Mouse (Mus musculus) limb, embryonic 15.5 days (tissue): ENCODE results near the gene Stag1. TPM values are rescaled to one million over a fixed set of nuclear protein-coding genes. Genes with fewer than 3 reads are reported as not detected.
"Not testable (repeated sequence)": the region's sequence is repeated elsewhere in the genome, so short reads cannot be mapped to it uniquely, and the experiment has no call there.

Experiments
- ATAC-seq: fragments of 200-750 bp; cut with Nextera tagmentation; 2 replicates; pipeline ENCODE4 v1.8.0; 2017; ENCODE audit warnings: low read depth, moderate TSS enrichment; ENCODE audit not compliant: insufficient number of reproducible peaks, low FRiP score, low TSS enrichment
- H3K27ac ChIP-seq: fragments of 300-500 bp; sonication (generic); 2 replicates; pipeline ENCODE4 v1.5.1; 2015; ENCODE audit warnings: moderate library complexity, mild to moderate bottlenecking, inconsistent platforms
- H3K27me3 ChIP-seq: fragments of 300-500 bp; sonication (generic); 2 replicates; pipeline ENCODE4 v1.6.1; 2015; ENCODE audit warnings: inconsistent platforms
- H3K36me3 ChIP-seq: fragments of 300-500 bp; sonication (generic); 2 replicates; pipeline ENCODE4 v1.6.1; 2015; ENCODE audit warnings: inconsistent platforms
- H3K4me1 ChIP-seq: fragments of 300-500 bp; sonication (generic); 2 replicates; pipeline ENCODE4 v1.6.1; 2015; ENCODE audit warnings: inconsistent platforms
- H3K4me2 ChIP-seq: fragments of 300-500 bp; sonication (generic); 2 replicates; pipeline ENCODE4 v1.6.1; 2015; ENCODE audit warnings: mild to moderate bottlenecking, inconsistent platforms
- H3K4me3 ChIP-seq: fragments of 300-500 bp; sonication (generic); 2 replicates; pipeline ENCODE4 v1.5.1; 2015; ENCODE audit warnings: mild to moderate bottlenecking, inconsistent platforms
- H3K9ac ChIP-seq: fragments of 300-500 bp; sonication (generic); 2 replicates; pipeline ENCODE4 v1.6.1; 2015; ENCODE audit warnings: inconsistent platforms
- H3K9me3 ChIP-seq: fragments of 300-500 bp; sonication (generic); 2 replicates; pipeline ENCODE4 v1.6.1; 2016; ENCODE audit warnings: inconsistent platforms
- WGBS: fragments of 180-500 bp; shearing (Covaris S2); methylation state at CpG from one replicate; pipeline ENCODE4 v1.1.7; 2015; 5-methylcytosine and 5-hydroxymethylcytosine counted together
- polyA plus RNA-seq: library from polyadenylated mRNA; unstranded; fragments of >200 nt; fragmentation: Nextera tagmentation; extraction: Ambion mirVana; gene quantifications from 2 replicates; pipeline ENCODE4 v1.2.1, GENCODE M21; 2015

Gene Stag1
- polyA plus RNA-seq, 1 experiment from 2014 or later: 46.2 TPM

DNA sequence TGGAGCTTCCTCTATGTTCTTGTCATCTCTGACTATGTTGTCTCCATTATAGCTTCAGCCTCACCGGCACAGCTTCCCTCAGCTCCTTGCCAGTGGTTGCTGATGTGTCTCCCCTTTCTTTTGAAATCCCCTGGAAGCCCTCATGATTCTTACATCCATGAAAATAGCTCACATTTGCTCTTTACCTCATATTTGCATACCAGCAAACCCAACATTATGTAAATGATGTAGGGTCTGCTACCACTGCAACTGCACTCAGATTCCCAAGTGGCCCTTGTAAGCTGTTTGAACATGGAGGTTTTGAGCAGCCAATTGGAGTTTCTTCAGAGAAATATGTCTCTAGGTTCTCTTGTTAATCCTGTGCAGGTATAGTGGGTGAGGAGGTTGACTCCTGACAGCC lies 110.0 kb downstream of the Stag1 start:
- Histone ChIP-seq H3K27me3 (no peaks in the 10 kb centered on the region), H3K4me3 (no peak overlapping the region), H3K9ac (no peak overlapping the region), H3K36me3 (no peaks in the 10 kb centered on the region; the same call in 1 of the 2 replicates), H3K27ac (no peak overlapping the region), H3K9me3 (no peaks in the 10 kb centered on the region), H3K4me2 (no peak overlapping the region), H3K4me1 (no peaks in the 10 kb centered on the region)
- WGBS: 93% methylated on average over 1 of the region's 1 CpGs
- ATAC-seq: no peak

GRCm38 (mm10) chr9:100711665-100712064 lies 114.1 kb downstream of the Stag1 start:
- Histone ChIP-seq H3K9ac (no peak overlapping the region), H3K9me3 (no peaks in the 10 kb centered on the region), H3K27me3 (no peaks in the 10 kb centered on the region), H3K4me2 (no peak overlapping the region), H3K4me3 (no peak overlapping the region), H3K4me1 (no peaks in the 10 kb centered on the region), H3K36me3 (no peaks in the 10 kb centered on the region; the same call in 1 of the 2 replicates), H3K27ac (no peak overlapping the region)
- no peak for ATAC-seq
- 50% methylated on average over 2 of the region's 2 CpGs for WGBS

DNA sequence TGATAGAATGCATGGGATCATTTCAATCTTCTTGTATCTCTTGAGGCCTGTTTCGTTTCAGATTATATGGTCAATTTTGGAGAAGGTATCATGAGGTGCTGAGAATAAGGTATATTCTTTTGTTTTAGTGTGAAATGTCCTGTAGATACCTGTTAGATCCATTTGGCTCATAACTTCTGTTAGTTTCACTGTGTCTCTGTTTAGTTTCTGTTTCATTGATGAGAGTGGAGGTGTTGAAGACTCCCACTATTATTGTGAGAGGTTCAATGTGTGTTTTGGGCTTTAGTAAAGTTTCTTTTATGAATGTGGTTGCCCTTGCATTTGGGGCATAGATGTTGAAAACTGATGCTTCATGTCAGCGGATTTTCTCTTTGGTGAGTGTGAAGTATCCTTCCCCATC lies 127.2 kb downstream of the Stag1 start:
- H3K27ac ChIP-seq, H3K4me3 ChIP-seq, ATAC-seq, H3K4me1 ChIP-seq, H3K9ac ChIP-seq, H3K9me3 ChIP-seq, H3K4me2 ChIP-seq, H3K27me3 ChIP-seq: not testable (repeated sequence)
- WGBS: 97% methylated on average over 2 of the region's 2 CpGs
- H3K36me3 ChIP-seq: peaks cover 10% of the 10 kb centered on the region; the same call in 1 of the 2 replicates

DNA sequence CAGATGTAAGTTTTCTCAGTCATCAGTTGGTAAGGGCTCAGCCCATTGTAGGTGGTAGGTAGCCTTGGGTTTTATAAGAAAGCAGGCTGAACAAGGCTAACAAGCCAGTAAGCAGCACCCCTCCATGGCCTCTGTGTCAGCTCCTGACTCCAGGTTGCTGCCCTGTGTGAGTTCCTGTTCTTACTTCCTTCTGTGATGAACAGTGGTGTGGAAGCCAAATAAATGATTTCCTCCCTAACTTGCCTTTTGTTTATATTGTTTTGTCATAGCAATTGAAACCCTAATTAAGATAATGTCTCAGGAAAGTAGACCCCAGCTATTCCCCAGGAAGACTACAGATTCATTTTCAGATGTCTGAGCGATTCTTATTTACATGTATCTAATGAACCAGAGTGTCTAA lies 134.2 kb downstream of the Stag1 start:
- no peak for ATAC-seq
- Histone ChIP-seq H3K4me2 (no peak overlapping the region), H3K36me3 (no peaks in the 10 kb centered on the region), H3K27ac (no peak overlapping the region), H3K9ac (no peak overlapping the region), H3K27me3 (no peaks in the 10 kb centered on the region), H3K4me3 (no peak overlapping the region), H3K9me3 (no peaks in the 10 kb centered on the region), H3K4me1 (no peaks in the 10 kb centered on the region)
- 100% methylated on average over 1 of the region's 1 CpGs for WGBS

DNA sequence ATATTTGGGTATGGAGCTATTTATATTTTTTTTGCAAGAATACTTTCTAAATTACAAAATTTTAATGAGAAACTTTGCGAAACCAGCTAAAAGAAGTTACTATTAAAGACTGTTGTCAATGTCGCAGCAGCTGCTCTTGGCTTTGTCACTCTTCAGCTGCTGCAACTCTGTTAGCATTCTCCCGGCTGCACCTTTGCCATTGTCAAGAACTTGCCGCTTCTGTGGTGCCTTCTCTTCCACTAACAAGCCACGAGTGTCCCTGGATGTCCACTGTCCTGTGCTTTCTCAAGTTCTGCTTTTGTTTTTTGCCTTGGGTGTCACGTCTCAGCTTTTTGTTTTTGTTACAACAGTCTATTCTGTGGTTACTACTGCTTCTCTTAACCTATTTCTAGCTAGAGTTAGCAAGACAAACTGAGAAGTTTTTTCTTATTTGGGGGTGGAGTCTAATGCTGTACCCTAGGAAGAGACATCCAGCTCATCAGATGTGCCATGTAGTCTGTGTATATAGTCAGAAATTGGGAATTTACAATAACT lies 136.4 kb downstream of the Stag1 start:
- Histone ChIP-seq H3K9me3 (no peaks in the 10 kb centered on the region), H3K4me1 (no peaks in the 10 kb centered on the region), H3K36me3 (no peaks in the 10 kb centered on the region), H3K4me2 (no peak overlapping the region), H3K9ac (no peak overlapping the region), H3K4me3 (no peak overlapping the region), H3K27ac (no peak overlapping the region), H3K27me3 (no peaks in the 10 kb centered on the region)
- no peak for ATAC-seq
- WGBS: 81% methylated on average over 6 of the region's 6 CpGs

GRCm38 (mm10) chr9:100735993-100736645 lies 138.5 kb downstream of the Stag1 start:
- H3K36me3 ChIP-seq: 0 out of 2 replicates have a peak, but pooled peaks cover 2% of the 10 kb centered on the region
- H3K9me3 ChIP-seq: no peaks in the 10 kb centered on the region
- WGBS: 68% methylated on average over 4 of the region's 4 CpGs
- H3K9ac ChIP-seq: no peak overlapping the region
- no peak overlapping the region for H3K27ac ChIP-seq
- ATAC-seq: no peak
- H3K27me3 ChIP-seq: no peaks in the 10 kb centered on the region
- H3K4me2 ChIP-seq: no peak overlapping the region
- no peaks in the 10 kb centered on the region for H3K4me1 ChIP-seq
- no peak overlapping the region for H3K4me3 ChIP-seq

GRCm38 (mm10) chr9:100736646-100737031 lies 139.0 kb downstream of the Stag1 start:
- Histone ChIP-seq H3K4me2 (no peak overlapping the region), H3K9me3 (no peaks in the 10 kb centered on the region), H3K27me3 (no peaks in the 10 kb centered on the region), H3K4me1 (no peaks in the 10 kb centered on the region), H3K27ac (no peak overlapping the region), H3K9ac (no peak overlapping the region), H3K4me3 (no peak overlapping the region), H3K36me3 (0 out of 2 replicates have a peak, but pooled peaks cover 2% of the 10 kb centered on the region)
- no peak for ATAC-seq

- 76% methylated on average over 2 of the region's 2 CpGs for WGBS
- not testable (repeated sequence) for H3K36me3 ChIP-seq, H3K27ac ChIP-seq, H3K9ac ChIP-seq, H3K4me1 ChIP-seq, ATAC-seq, H3K4me2 ChIP-seq, H3K4me3 ChIP-seq, H3K27me3 ChIP-seq, H3K9me3 ChIP-seq
Observed at GRCm38 (mm10) chr9:100777238-100777637, 179.6 kb downstream of the Stag1 start.

DNA sequence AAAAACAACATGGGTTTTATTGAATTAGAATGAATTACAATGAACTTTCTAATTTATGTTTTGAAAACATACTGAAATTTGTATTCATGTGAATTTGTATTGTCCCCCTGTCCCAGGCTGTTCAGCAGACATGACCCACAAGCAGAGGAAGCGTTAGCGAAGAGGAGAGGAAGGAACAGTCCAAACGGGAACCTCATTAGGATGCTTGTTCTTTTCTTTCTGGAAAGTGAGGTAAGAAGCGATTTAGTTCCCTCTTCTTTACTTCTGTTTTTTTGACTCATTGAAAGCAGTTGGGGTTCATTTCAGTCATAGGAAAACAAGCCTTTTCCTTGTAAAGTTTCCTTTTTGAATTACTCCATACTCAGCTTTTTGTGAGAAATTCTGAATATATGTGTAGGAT lies 268.4 kb downstream of the Stag1 start:
- Histone ChIP-seq H3K9ac (no peak overlapping the region), H3K4me2 (no peak overlapping the region), H3K4me3 (no peak overlapping the region), H3K36me3 (no peaks in the 10 kb centered on the region), H3K27ac (no peak overlapping the region), H3K9me3 (no peaks in the 10 kb centered on the region), H3K4me1 (no peaks in the 10 kb centered on the region), H3K27me3 (no peaks in the 10 kb centered on the region)
- 85% methylated on average over 4 of the region's 4 CpGs for WGBS
- ATAC-seq: no peak

DNA sequence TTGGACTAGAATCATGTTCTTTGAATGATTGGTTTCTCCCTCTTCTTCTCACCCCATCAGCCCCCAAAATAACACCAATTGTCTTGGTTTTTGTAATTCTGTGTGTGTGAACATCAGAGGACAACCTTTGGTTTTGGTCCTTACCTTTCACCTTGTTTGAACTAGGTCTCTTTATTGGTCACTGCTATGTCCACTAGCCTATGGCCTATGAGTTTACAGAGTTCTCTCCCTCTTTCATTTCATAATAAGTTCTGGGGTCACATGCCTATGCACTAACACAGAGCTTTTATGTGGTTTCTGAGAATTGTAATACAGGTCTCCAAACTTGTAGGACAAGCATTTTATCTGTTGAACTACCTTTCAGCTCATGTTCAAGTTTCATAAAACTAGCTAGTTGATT lies 272.0 kb downstream of the Stag1 start:
- H3K4me1 ChIP-seq: no peaks in the 10 kb centered on the region
- H3K27ac ChIP-seq: no peak overlapping the region

DNA sequence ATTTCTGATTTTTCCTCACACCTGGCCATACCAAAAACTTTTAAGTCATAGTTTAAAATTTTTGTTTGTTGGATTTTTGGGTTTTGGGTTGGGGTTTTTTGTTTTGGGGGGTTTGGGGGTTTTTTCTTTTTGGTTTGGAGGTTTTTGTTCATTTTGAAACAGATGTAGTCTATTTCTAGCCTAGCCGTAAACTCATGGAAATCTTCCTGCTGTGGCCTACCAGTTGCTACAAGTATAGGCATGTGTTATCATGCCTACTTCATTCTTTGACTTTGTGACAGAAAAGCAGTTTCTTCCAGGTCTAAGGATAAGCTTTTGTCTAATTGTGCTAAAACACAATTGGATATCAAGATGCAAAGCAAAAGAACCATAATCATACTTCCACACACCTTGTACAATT lies 298.5 kb downstream of the Stag1 start:
- no peaks in the 10 kb centered on the region for H3K9me3 ChIP-seq
- WGBS: 92% methylated on average over 1 of the region's 1 CpGs
- no peak overlapping the region for H3K27ac ChIP-seq
- H3K4me2 ChIP-seq: no peak overlapping the region
- no peak for ATAC-seq
- H3K36me3 ChIP-seq: peaks cover 9% of the 10 kb centered on the region
- no peaks in the 10 kb centered on the region for H3K27me3 ChIP-seq
- no peaks in the 10 kb centered on the region for H3K4me1 ChIP-seq
- no peak overlapping the region for H3K9ac ChIP-seq
- H3K4me3 ChIP-seq: no peak overlapping the region

More for the DNA sequence above, 272.0 kb downstream of the Stag1 start:
- ATAC-seq: no peak
- Histone ChIP-seq H3K9me3 (no peaks in the 10 kb centered on the region), H3K36me3 (no peaks in the 10 kb centered on the region), H3K4me2 (no peak overlapping the region), H3K27me3 (no peaks in the 10 kb centered on the region), H3K4me3 (no peak overlapping the region), H3K9ac (no peak overlapping the region)

GRCm38 (mm10) chr9:100898042-100898441 lies 300.4 kb downstream of the Stag1 start:
- ATAC-seq: no peak
- Histone ChIP-seq H3K4me1 (no peaks in the 10 kb centered on the region), H3K27ac (no peak overlapping the region), H3K27me3 (no peaks in the 10 kb centered on the region), H3K4me2 (no peak overlapping the region), H3K9me3 (no peaks in the 10 kb centered on the region), H3K9ac (no peak overlapping the region), H3K4me3 (no peak overlapping the region), H3K36me3 (peaks cover 9% of the 10 kb centered on the region)
- 88% methylated on average over 4 of the region's 4 CpGs for WGBS

DNA sequence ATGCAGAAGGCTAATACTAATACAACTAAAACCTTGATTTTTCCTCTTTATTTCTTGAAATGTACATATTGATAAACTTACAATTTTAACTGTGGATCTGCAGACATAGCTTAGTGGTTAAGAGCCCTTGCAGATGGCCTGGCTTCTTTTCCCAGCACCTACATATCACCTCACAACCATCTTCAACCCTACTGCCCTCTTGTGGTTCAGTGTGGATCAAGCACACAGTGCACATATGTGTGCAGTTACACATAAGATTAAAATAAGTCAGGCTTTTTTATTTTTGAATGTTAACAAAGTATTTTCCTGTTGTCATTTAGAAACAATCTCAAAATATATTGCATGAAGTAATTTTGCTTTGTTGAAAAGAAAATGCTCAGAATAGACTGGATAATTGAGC lies 312.8 kb downstream of the Stag1 start:
- no peak for ATAC-seq
- H3K36me3 ChIP-seq: peaks cover 24% of the 10 kb centered on the region

More for the DNA sequence above, 312.8 kb downstream of the Stag1 start:
- H3K27ac ChIP-seq: no peak overlapping the region
- no peaks in the 10 kb centered on the region for H3K27me3 ChIP-seq
- no peak overlapping the region for H3K4me3 ChIP-seq
- no peaks in the 10 kb centered on the region for H3K4me1 ChIP-seq
- H3K9me3 ChIP-seq: no peaks in the 10 kb centered on the region
- H3K9ac ChIP-seq: no peak overlapping the region
- no peak overlapping the region for H3K4me2 ChIP-seq
